Mouse (Mus musculus): ENCODE results near the gene Oasl1.

GRCm38 (mm10) chr5:114915854-114916253 is 7.2 kb upstream of the Oasl1 start:
- TF ChIP-seq CTCF (IDR thresholded peaks at IDR 0.05; ENCODE audit: extremely low read depth, insufficient read depth, insufficient read length, insufficient replicate concordance), result no peak
- no peak for TF ChIP-seq POLR2A (IDR thresholded peaks at IDR 0.05; ENCODE audit: low read depth, low read length)

Data from spleen, adult 2 months (tissue).